8 mouse cellular contexts compared by ENCODE assay signal in the genomic region with DNA sequence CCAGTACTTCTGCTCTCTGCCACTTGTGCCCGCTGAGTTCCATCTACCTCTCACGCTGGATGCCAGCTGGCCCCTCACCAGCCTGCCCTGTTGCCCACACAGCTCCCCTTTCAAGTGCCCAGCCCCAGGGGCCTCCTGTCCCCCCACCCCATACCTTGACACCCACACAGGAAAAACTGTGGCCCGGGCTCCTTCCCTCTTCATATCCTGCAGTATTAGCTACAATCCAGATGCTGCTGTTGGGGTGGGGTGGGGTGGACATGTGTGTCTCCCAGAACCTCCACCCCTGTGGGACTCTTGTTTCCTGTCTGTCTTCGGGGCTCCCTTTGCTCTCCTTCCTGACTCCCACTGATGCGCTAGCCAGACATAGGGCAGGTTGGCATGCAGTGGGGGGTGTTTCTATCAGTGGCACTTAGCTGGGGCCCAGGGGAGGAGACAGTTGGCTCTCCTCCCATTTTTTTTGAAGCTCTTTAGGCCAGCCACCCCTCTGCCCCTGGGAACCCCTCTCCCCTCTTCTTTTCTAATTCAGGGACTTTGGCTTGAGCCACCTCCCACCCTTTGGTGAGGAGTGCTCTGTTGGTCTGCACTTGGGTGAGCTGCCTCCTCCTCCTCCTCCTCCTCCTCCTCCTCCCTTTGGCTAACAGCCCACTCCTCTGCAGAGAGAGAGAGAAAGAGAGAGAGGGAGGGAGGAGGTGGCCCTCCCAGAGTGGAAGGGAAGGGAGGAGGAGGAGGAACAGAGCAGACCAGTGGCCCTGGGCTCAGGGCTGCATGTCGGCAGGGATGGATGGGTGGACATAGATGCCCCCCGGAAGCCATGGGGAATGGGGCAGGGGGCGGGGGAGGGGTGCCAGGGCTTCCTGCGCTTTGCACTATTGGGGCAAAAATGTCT. TPM values are rescaled to one million over a fixed set of nuclear protein-coding genes. Genes with fewer than 3 reads are reported as not detected.
A peak's percentile ranks its signal among the peaks of the same experiment; 100 is the strongest.
DNase-seq lines count a peak whose midpoint lies in the region; ATAC-seq and TF ChIP-seq lines count a peak whose summit lies in the region.

No protein-coding gene starts in this region.

- intact Hi-C loops in left cerebral cortex, adult 2 months (cut with DNase I) = no loop called here
- intact Hi-C loops in heart, postnatal 36 days (cut with DNase I) = loop anchor here (2.0 kb wide), 1 partner anchor 17 kb away; no protein-coding TSS in a partner anchor

- no peaks in the 10 kb centered on the region for H3K9me3 ChIP-seq in forebrain, embryonic 13.5 days (replicated peaks)
- H3K9me3 ChIP-seq in liver, embryonic 13.5 days (replicated peaks) = no peaks in the 10 kb centered on the region
- H3K9me3 ChIP-seq in stomach, postnatal 0 days (ENCODE audit: control insufficient read depth, low read length) = no peaks in the 10 kb centered on the region

- H3K4me1 ChIP-seq in forebrain, embryonic 13.5 days = peaks cover 51% of the 10 kb centered on the region
- peaks cover 81% of the 10 kb centered on the region for H3K4me1 ChIP-seq in liver, embryonic 13.5 days (replicated peaks)
- H3K4me1 ChIP-seq in stomach, postnatal 0 days (replicated peaks; ENCODE audit: control insufficient read depth, insufficient read depth) = peaks cover 8% of the 10 kb centered on the region; the same call in 1 of the 2 replicates

- H3K4me2 ChIP-seq in forebrain, embryonic 13.5 days = peak overlapping the region; percentile 12; the same call in 1 of the 2 replicates
- no peak overlapping the region for H3K4me2 ChIP-seq in liver, embryonic 13.5 days
- no peak overlapping the region for H3K4me2 ChIP-seq in stomach, postnatal 0 days (replicated peaks; ENCODE audit: low read depth)

- WGBS in forebrain, embryonic 13.5 days = 42% methylated on average over 9 of the region's 9 CpGs
- WGBS in liver, embryonic 13.5 days (ENCODE audit: insufficient replicate concordance) = 48% methylated on average over 9 of the region's 9 CpGs
- 49% methylated on average over 7 of the region's 9 CpGs for WGBS in stomach, postnatal 0 days

- H3K36me3 ChIP-seq in forebrain, embryonic 13.5 days (ENCODE audit: poor library complexity, severe bottlenecking) = peaks cover 80% of the 10 kb centered on the region
- peaks cover 62% of the 10 kb centered on the region for H3K36me3 ChIP-seq in liver, embryonic 13.5 days
- H3K36me3 ChIP-seq in stomach, postnatal 0 days (ENCODE audit: control insufficient read depth, insufficient read depth, low read length) = peaks cover 31% of the 10 kb centered on the region

- TF ChIP-seq CTCF in left cerebral cortex, adult 2 months (IDR thresholded peaks at IDR 0.05) = no peak
- no peak for TF ChIP-seq CTCF in stomach, postnatal 0 days (IDR thresholded peaks at IDR 0.05; ENCODE audit: low read depth)

- peak; percentile 15 to 19 for DNase-seq in left cerebral cortex, adult 2 months (ENCODE audit: extremely low spot score in 1 of 2, low spot score in 2 of 2)
- no peak for DNase-seq in left cerebral cortex, adult 18-20 months (ENCODE audit: low spot score in 2 of 2)
- DNase-seq in heart, postnatal 36 days = peak; percentile 46 to 73
- no peak for DNase-seq in liver, embryonic 13.5 days
- DNase-seq in stomach, postnatal 0 days (ENCODE audit: low spot score) = peak; percentile 22
- DNase-seq in layer of hippocampus, adult 9-10 months (ENCODE audit: low spot score) = no peak
- DNase-seq in Muller cell, postnatal 12 days (ENCODE audit: inconsistent ontology term) = no peak

- H3K4me3 ChIP-seq in left cerebral cortex, adult 2 months = no peak overlapping the region
- no peak overlapping the region for H3K4me3 ChIP-seq in forebrain, embryonic 13.5 days
- H3K4me3 ChIP-seq in liver, embryonic 13.5 days (replicated peaks) = no peak overlapping the region
- no peak overlapping the region for H3K4me3 ChIP-seq in stomach, postnatal 0 days (ENCODE audit: low read depth, low read length)

- peak overlapping the region; percentile 47; the same call in 1 of the 2 replicates for H3K27ac ChIP-seq in left cerebral cortex, adult 2 months
- H3K27ac ChIP-seq in forebrain, embryonic 13.5 days = peak overlapping the region; percentile 88
- peak overlapping the region; percentile 66 for H3K27ac ChIP-seq in liver, embryonic 13.5 days
- 0 out of 2 replicates have a peak overlapping the region, but pooled peaks have one; percentile 56 for H3K27ac ChIP-seq in stomach, postnatal 0 days (replicated peaks)

- no peak for TF ChIP-seq EP300 in stomach, postnatal 0 days (optimal IDR thresholded peaks at IDR 0.05)

- H3K27me3 ChIP-seq in forebrain, embryonic 13.5 days = no peaks in the 10 kb centered on the region
- H3K27me3 ChIP-seq in liver, embryonic 13.5 days = no peaks in the 10 kb centered on the region
- no peaks in the 10 kb centered on the region for H3K27me3 ChIP-seq in stomach, postnatal 0 days (ENCODE audit: control insufficient read depth, insufficient read depth, low read length)

- peak overlapping the region; percentile 23 for H3K9ac ChIP-seq in forebrain, embryonic 13.5 days
- peak overlapping the region; percentile 52; the same call in 1 of the 2 replicates for H3K9ac ChIP-seq in liver, embryonic 13.5 days
- H3K9ac ChIP-seq in stomach, postnatal 0 days (ENCODE audit: low read length) = peak overlapping the region; percentile 13; the same call in 1 of the 2 replicates

- no peak for ATAC-seq in forebrain, embryonic 13.5 days
- no peak for ATAC-seq in liver, embryonic 13.5 days (ENCODE audit: low read depth)
- ATAC-seq in stomach, postnatal 0 days (ENCODE audit: low FRiP score, low TSS enrichment) = no peak

RNA-seq across cellular contexts. Expression of gene Nr1d1, which starts 9.5 kb away (rescaled TPM):
- total RNA-seq in left cerebral cortex, adult 2 months (2021) = 100 to 1,000 TPM in 1 of 2 experiments, 10 to 100 TPM in 1; 91.9 to 153 TPM
- 100 to 1,000 TPM in 1 of 2 experiments, 10 to 100 TPM in 1; 87.2 to 122 TPM for total RNA-seq in left cerebral cortex, adult 18-20 months (2021)
- polyA plus RNA-seq in forebrain, embryonic 13.5 days (2015; fragmentation: Nextera tagmentation; extraction: Ambion mirVana) = 2.1 and 2.3 TPM in 2 replicates
- 100 to 1,000 TPM; 104 to 107 TPM for total RNA-seq in heart, postnatal 36 days (2021)
- 0.59 and 1.0 TPM in 2 replicates for polyA plus RNA-seq in liver, embryonic 13.5 days (2015; fragmentation: Nextera tagmentation; extraction: Ambion mirVana)
- 7.5 and 7.9 TPM in 2 replicates for polyA plus RNA-seq in stomach, postnatal 0 days (2015; fragmentation: Nextera tagmentation; extraction: Ambion mirVana)

RNA-seq across cellular contexts. Expression of gene Thra, which starts 25.2 kb away (rescaled TPM):
- 100 to 1,000 TPM; 730 to 768 TPM for total RNA-seq in left cerebral cortex, adult 2 months (2021)
- total RNA-seq in left cerebral cortex, adult 18-20 months (2021) = 100 to 1,000 TPM; 708 to 832 TPM
- polyA plus RNA-seq in forebrain, embryonic 13.5 days (2015; fragmentation: Nextera tagmentation; extraction: Ambion mirVana) = 93.5 and 95.2 TPM in 2 replicates
- total RNA-seq in heart, postnatal 36 days (2021) = 100 to 1,000 TPM; 100 to 111 TPM
- 8.8 and 9.8 TPM in 2 replicates for polyA plus RNA-seq in liver, embryonic 13.5 days (2015; fragmentation: Nextera tagmentation; extraction: Ambion mirVana)
- polyA plus RNA-seq in stomach, postnatal 0 days (2015; fragmentation: Nextera tagmentation; extraction: Ambion mirVana) = 24.0 and 24.5 TPM in 2 replicates

RNA-seq across cellular contexts. Expression of gene Msl1, which starts 29.7 kb away (rescaled TPM):
- total RNA-seq in left cerebral cortex, adult 2 months (2021) = 100 to 1,000 TPM; 178 to 192 TPM
- 100 to 1,000 TPM; 182 to 185 TPM for total RNA-seq in left cerebral cortex, adult 18-20 months (2021)
- 31.3 and 32.9 TPM in 2 replicates for polyA plus RNA-seq in forebrain, embryonic 13.5 days (2015; fragmentation: Nextera tagmentation; extraction: Ambion mirVana)
- total RNA-seq in heart, postnatal 36 days (2021) = 10 to 100 TPM; 74.4 to 75.3 TPM
- 6.8 and 6.9 TPM in 2 replicates for polyA plus RNA-seq in liver, embryonic 13.5 days (2015; fragmentation: Nextera tagmentation; extraction: Ambion mirVana)
- 11.3 and 13.8 TPM in 2 replicates for polyA plus RNA-seq in stomach, postnatal 0 days (2015; fragmentation: Nextera tagmentation; extraction: Ambion mirVana)

RNA-seq across cellular contexts. Expression of gene Med24, which starts 36.4 kb away (rescaled TPM):
- 100 to 1,000 TPM; 126 to 134 TPM for total RNA-seq in left cerebral cortex, adult 2 months (2021)
- total RNA-seq in left cerebral cortex, adult 18-20 months (2021) = 100 to 1,000 TPM; 108 to 127 TPM
- polyA plus RNA-seq in forebrain, embryonic 13.5 days (2015; fragmentation: Nextera tagmentation; extraction: Ambion mirVana) = 79.0 and 86.0 TPM in 2 replicates
- total RNA-seq in heart, postnatal 36 days (2021) = 10 to 100 TPM; 45.2 to 52.7 TPM
- polyA plus RNA-seq in liver, embryonic 13.5 days (2015; fragmentation: Nextera tagmentation; extraction: Ambion mirVana) = 27.6 and 36.0 TPM in 2 replicates
- 16.5 and 18.7 TPM in 2 replicates for polyA plus RNA-seq in stomach, postnatal 0 days (2015; fragmentation: Nextera tagmentation; extraction: Ambion mirVana)

RNA-seq across cellular contexts. Expression of gene Casc3, which starts 39.0 kb away (rescaled TPM):
- 10 to 100 TPM; 53.0 to 57.6 TPM for total RNA-seq in left cerebral cortex, adult 2 months (2021)
- 10 to 100 TPM; 53.0 to 57.3 TPM for total RNA-seq in left cerebral cortex, adult 18-20 months (2021)
- polyA plus RNA-seq in forebrain, embryonic 13.5 days (2015; fragmentation: Nextera tagmentation; extraction: Ambion mirVana) = 46.4 and 51.1 TPM in 2 replicates
- 10 to 100 TPM; 26.1 to 26.2 TPM for total RNA-seq in heart, postnatal 36 days (2021)
- polyA plus RNA-seq in liver, embryonic 13.5 days (2015; fragmentation: Nextera tagmentation; extraction: Ambion mirVana) = 13.3 and 16.1 TPM in 2 replicates
- 12.4 and 14.8 TPM in 2 replicates for polyA plus RNA-seq in stomach, postnatal 0 days (2015; fragmentation: Nextera tagmentation; extraction: Ambion mirVana)

Comparison
In these comparisons a context has a peak if more than half of its experiments do, and no peak if none do; other contexts are left out.
1. DNase-seq: peak in left cerebral cortex, adult 2 months (2 of 2), heart, postnatal 36 days (2 of 2) and stomach, postnatal 0 days (single experiment); none in left cerebral cortex, adult 18-20 months (0 of 2), liver, embryonic 13.5 days (single experiment), layer of hippocampus, adult 9-10 months (single experiment) and Muller cell, postnatal 12 days (single experiment).
2. RNA of gene Thra, which starts 25.2 kb away (total RNA-seq): 708 to 832 TPM in left cerebral cortex, adult 18-20 months and 730 to 768 TPM in left cerebral cortex, adult 2 months; 100 to 111 TPM in heart, postnatal 36 days; every median in the first group is over 4 times any median in the second.
3. Peak in every context shown above with its lines, with median percentiles within 50 percentile points of each other: H3K27ac ChIP-seq and H3K9ac ChIP-seq.